Mouse (Mus musculus) E14TG2a.4 (cell line): ENCODE results near the gene Nckap5.

ENCODE experiments used
- CTCF ChIP-seq: conservative IDR thresholded peaks from 2 replicates; pipeline ENCODE4 v1.5.1; 2014; ENCODE audit warnings: low read length
- POU5F1 ChIP-seq: IDR thresholded peaks from 2 replicates; pipeline ENCODE4 v1.6.1; 2014; ENCODE audit warnings: low read length, borderline replicate concordance

DNA sequence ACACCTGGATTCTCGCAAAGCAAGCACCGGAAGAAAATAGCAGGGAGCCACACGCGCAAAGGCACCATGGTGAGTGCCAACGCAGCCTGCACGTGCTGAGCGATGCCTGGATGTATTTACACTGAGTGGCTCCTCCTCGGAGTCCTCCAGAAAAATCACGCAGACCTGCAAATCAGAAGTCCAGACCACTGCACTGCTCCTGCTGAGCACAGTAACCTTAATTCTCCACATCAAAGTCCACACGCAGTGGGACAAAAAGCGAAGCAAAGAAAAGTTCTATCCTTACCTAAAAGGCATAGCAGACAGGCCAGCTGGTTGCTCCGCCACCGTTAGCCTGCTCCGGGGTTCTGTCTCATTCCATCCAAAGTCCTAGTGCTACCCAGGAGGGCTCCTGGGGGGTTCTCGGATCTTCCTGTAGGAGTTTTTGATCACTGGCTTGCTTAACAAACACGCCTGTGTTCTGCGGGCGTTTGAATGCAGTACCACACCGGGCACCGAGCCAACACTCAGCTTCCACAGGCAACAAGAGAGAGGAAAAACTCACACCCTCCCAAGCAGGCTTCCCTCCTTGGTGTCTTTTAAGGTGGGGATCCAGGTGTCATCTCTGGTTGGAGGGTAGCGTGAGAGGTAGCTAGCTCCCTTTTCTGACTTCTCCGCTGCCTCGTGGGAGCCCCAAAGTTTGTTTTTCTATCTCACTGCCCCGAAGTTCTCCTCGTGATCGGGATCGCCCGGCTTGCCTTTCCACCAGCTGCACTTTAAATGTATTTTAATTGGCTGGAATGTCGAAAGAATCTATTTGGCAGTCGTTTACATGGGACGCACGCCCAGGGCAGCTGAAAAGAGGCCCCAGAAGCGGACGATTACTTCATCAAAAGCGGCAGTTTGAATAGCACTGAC is at the start of gene Nckap5:
- TF ChIP-seq CTCF (no peak), POU5F1 (no peak)
